Mouse (Mus musculus) heart, embryonic 16.5 days (tissue): Measurements from ENCODE around the gene Akr1c12. TPM values are rescaled to one million over a fixed set of nuclear protein-coding genes. Genes with fewer than 3 reads are reported as not detected.
"Not testable (repeated sequence)": the region's sequence is repeated elsewhere in the genome, so short reads cannot be mapped to it uniquely, and the experiment has no call there.

Experiments used
- ATAC-seq: fragments of 200-750 bp; cut with Nextera tagmentation; replicated peaks from 2 replicates; pipeline ENCODE4 v1.8.0; 2017; ENCODE audit warnings: moderate number of reproducible peaks; ENCODE audit not compliant: insufficient read depth, low FRiP score; ENCODE audit errors: extremely low read depth
- H3K27ac ChIP-seq: fragments of 300-500 bp; sonication (generic); 2 replicates; pipeline ENCODE4 v1.5.1; 2014; ENCODE audit warnings: mild to moderate bottlenecking, low read length, control low read depth, moderate library complexity
- H3K27me3 ChIP-seq: fragments of 300-500 bp; sonication (generic); 2 replicates; pipeline ENCODE4 v1.6.1; 2014; ENCODE audit warnings: low read length, mixed read lengths; ENCODE audit not compliant: control insufficient read depth, insufficient read depth
- H3K36me3 ChIP-seq: fragments of 300-500 bp; sonication (generic); 2 replicates; pipeline ENCODE4 v1.6.1; 2014; ENCODE audit not compliant: control insufficient read depth, insufficient read depth
- H3K4me1 ChIP-seq: fragments of 300-500 bp; sonication (generic); 2 replicates; pipeline ENCODE4 v1.6.1; 2014; ENCODE audit warnings: low read length, mixed read lengths; ENCODE audit not compliant: control insufficient read depth, insufficient read depth
- H3K4me2 ChIP-seq: fragments of 300-500 bp; sonication (generic); 2 replicates; pipeline ENCODE4 v1.6.1; 2014; ENCODE audit warnings: low read depth, mild to moderate bottlenecking, control low read depth, low read length
- H3K4me3 ChIP-seq: fragments of 300-500 bp; sonication (generic); 2 replicates; pipeline ENCODE4 v1.5.1; 2014; ENCODE audit warnings: mild to moderate bottlenecking, control low read depth, low read length
- H3K9ac ChIP-seq: fragments of 300-500 bp; sonication (generic); 2 replicates; pipeline ENCODE4 v1.6.1; 2014; ENCODE audit warnings: low read length, control low read depth
- H3K9me3 ChIP-seq: fragments of 300-500 bp; sonication (generic); replicated peaks from 2 replicates; pipeline ENCODE4 v1.6.1; 2016; ENCODE audit warnings: low read length; ENCODE audit not compliant: control insufficient read depth
- WGBS: fragments of 180-500 bp; shearing (Covaris S2); extraction: QIAGEN DNeasy Blood & Tissue Kit; methylation state at CpG from one replicate; pipeline ENCODE4 v1.1.7; 2014; 5-methylcytosine and 5-hydroxymethylcytosine counted together
- polyA plus RNA-seq: library from polyadenylated mRNA; unstranded; fragments of >200 nt; fragmentation: Nextera tagmentation; extraction: Ambion mirVana; gene quantifications from 2 replicates; pipeline ENCODE4 v1.2.1, GENCODE M21; 2015

Gene Akr1c12
- 3.2 and 7.0 TPM in 2 replicates for polyA plus RNA-seq

GRCm38 (mm10) chr13:4279284-4279683, at the start of gene Akr1c12:
Akr1c12 (minus strand) TSS chr13:4279433.
- ATAC-seq: no peak
- WGBS: 55% methylated on average over 4 of the region's 4 CpGs
- H3K4me1 ChIP-seq: no peaks in the 10 kb centered on the region

GRCm38 (mm10) chr13:4318773-4319172, 39.5 kb upstream of the Akr1c12 start:
- H3K4me3 ChIP-seq: no peak overlapping the region
- no peaks in the 10 kb centered on the region for H3K9me3 ChIP-seq
- H3K4me1 ChIP-seq: no peaks in the 10 kb centered on the region
- WGBS: 92% methylated on average over 2 of the region's 2 CpGs
- no peak for ATAC-seq
- no peak overlapping the region for H3K27ac ChIP-seq
- no peak overlapping the region for H3K9ac ChIP-seq
- H3K36me3 ChIP-seq: no peaks in the 10 kb centered on the region
- no peaks in the 10 kb centered on the region for H3K27me3 ChIP-seq
- no peak overlapping the region for H3K4me2 ChIP-seq

More at GRCm38 (mm10) chr13:4279284-4279683, at the start of gene Akr1c12:
- Histone ChIP-seq H3K9me3 (no peaks in the 10 kb centered on the region), H3K4me2 (no peak within 1 kb of the TSS), H3K9ac (no peak within 1 kb of the TSS), H3K36me3 (no peaks in the 10 kb centered on the region), H3K4me3 (no peak within 1 kb of the TSS), H3K27me3 (no peaks in the 10 kb centered on the region), H3K27ac (no peak within 1 kb of the TSS)

- no peak overlapping the region for H3K4me3 ChIP-seq
- WGBS: 81% methylated on average over 2 of the region's 2 CpGs
- no peak overlapping the region for H3K27ac ChIP-seq
These were observed 34.7 kb upstream of the Akr1c12 start for GRCm38 (mm10) chr13:4313907-4314306.

GRCm38 (mm10) chr13:4304861-4305565, 25.8 kb upstream of the Akr1c12 start:
- Histone ChIP-seq H3K4me1 (no peaks in the 10 kb centered on the region), H3K27ac (no peak overlapping the region), H3K4me3 (no peak overlapping the region), H3K4me2 (no peak overlapping the region), H3K36me3 (no peaks in the 10 kb centered on the region), H3K9me3 (no peaks in the 10 kb centered on the region), H3K9ac (no peak overlapping the region), H3K27me3 (no peaks in the 10 kb centered on the region)
- no peak for ATAC-seq
- 59% methylated on average over 2 of the region's 2 CpGs for WGBS

More at GRCm38 (mm10) chr13:4313907-4314306, 34.7 kb upstream of the Akr1c12 start:
- no peak for ATAC-seq
- no peaks in the 10 kb centered on the region for H3K9me3 ChIP-seq
- no peaks in the 10 kb centered on the region for H3K27me3 ChIP-seq
- no peak overlapping the region for H3K9ac ChIP-seq
- no peaks in the 10 kb centered on the region for H3K4me1 ChIP-seq
- no peak overlapping the region for H3K4me2 ChIP-seq
- no peaks in the 10 kb centered on the region for H3K36me3 ChIP-seq

GRCm38 (mm10) chr13:4296991-4297390, 17.8 kb upstream of the Akr1c12 start:
- Histone ChIP-seq H3K4me3 (no peak overlapping the region), H3K9me3 (no peaks in the 10 kb centered on the region), H3K36me3 (no peaks in the 10 kb centered on the region), H3K4me2 (no peak overlapping the region), H3K4me1 (no peaks in the 10 kb centered on the region), H3K27me3 (no peaks in the 10 kb centered on the region), H3K27ac (no peak overlapping the region), H3K9ac (no peak overlapping the region)
- no peak for ATAC-seq
- 88% methylated on average over 4 of the region's 4 CpGs for WGBS

GRCm38 (mm10) chr13:4281471-4282412, 2.5 kb upstream of the Akr1c12 start:
- Histone ChIP-seq H3K9me3 (no peaks in the 10 kb centered on the region), H3K9ac (no peak overlapping the region), H3K4me3 (no peak overlapping the region), H3K27ac (no peak overlapping the region), H3K27me3 (no peaks in the 10 kb centered on the region), H3K36me3 (no peaks in the 10 kb centered on the region), H3K4me1 (no peaks in the 10 kb centered on the region), H3K4me2 (no peak overlapping the region)
- no peak for ATAC-seq
- 25% methylated on average over 7 of the region's 7 CpGs for WGBS

- Histone ChIP-seq H3K27ac (no peak overlapping the region), H3K9ac (no peak overlapping the region), H3K27me3 (no peaks in the 10 kb centered on the region), H3K4me2 (no peak overlapping the region), H3K9me3 (no peaks in the 10 kb centered on the region), H3K4me3 (no peak overlapping the region), H3K36me3 (no peaks in the 10 kb centered on the region), H3K4me1 (no peaks in the 10 kb centered on the region)
- WGBS: 68% methylated on average over 2 of the region's 2 CpGs
- ATAC-seq: no peak
These were observed 1.7 kb downstream of the Akr1c12 start for GRCm38 (mm10) chr13:4277526-4277925.

GRCm38 (mm10) chr13:4270860-4271259, 8.4 kb downstream of the Akr1c12 start:
- no peak for ATAC-seq
- H3K36me3 ChIP-seq: no peaks in the 10 kb centered on the region
- H3K27me3 ChIP-seq: no peaks in the 10 kb centered on the region

GRCm38 (mm10) chr13:4265455-4265854, 13.8 kb downstream of the Akr1c12 start:
- WGBS: 84% methylated on average over 2 of the region's 2 CpGs
- H3K9ac ChIP-seq, H3K4me3 ChIP-seq, H3K27me3 ChIP-seq, ATAC-seq, H3K4me1 ChIP-seq, H3K36me3 ChIP-seq, H3K27ac ChIP-seq, H3K9me3 ChIP-seq, H3K4me2 ChIP-seq: not testable (repeated sequence)

More at GRCm38 (mm10) chr13:4270860-4271259, 8.4 kb downstream of the Akr1c12 start:
- Histone ChIP-seq H3K4me3 (no peak overlapping the region), H3K9ac (no peak overlapping the region), H3K4me2 (no peak overlapping the region), H3K9me3 (no peaks in the 10 kb centered on the region), H3K27ac (no peak overlapping the region), H3K4me1 (no peaks in the 10 kb centered on the region)
